Mouse (Mus musculus) midbrain, embryonic 15.5 days (tissue): ENCODE results near the gene Map3k6. TPM values are rescaled to one million over a fixed set of nuclear protein-coding genes. Genes with fewer than 3 reads are reported as not detected.

Source experiments
- ATAC-seq: fragments of 200-750 bp; cut with Nextera tagmentation; replicated peaks from 2 replicates; pipeline ENCODE4 v1.8.0; 2017; ENCODE audit warnings: moderate TSS enrichment
- H3K27ac ChIP-seq: fragments of 300-500 bp; sonication (generic); 2 replicates; pipeline ENCODE4 v1.5.1; 2015; ENCODE audit warnings: mild to moderate bottlenecking, inconsistent platforms
- H3K27me3 ChIP-seq: fragments of 300-500 bp; sonication (generic); replicated peaks from 2 replicates; pipeline ENCODE4 v1.6.1; 2015; ENCODE audit warnings: inconsistent platforms
- H3K36me3 ChIP-seq: fragments of 300-500 bp; sonication (generic); replicated peaks from 2 replicates; pipeline ENCODE4 v1.6.1; 2015; ENCODE audit warnings: inconsistent platforms
- H3K4me1 ChIP-seq: fragments of 300-500 bp; sonication (generic); 2 replicates; pipeline ENCODE4 v1.6.1; 2015; ENCODE audit warnings: inconsistent platforms
- H3K4me2 ChIP-seq: fragments of 300-500 bp; sonication (generic); 2 replicates; pipeline ENCODE4 v1.6.1; 2015; ENCODE audit warnings: inconsistent platforms, mild to moderate bottlenecking, moderate library complexity
- H3K4me3 ChIP-seq: fragments of 300-500 bp; sonication (generic); 2 replicates; pipeline ENCODE4 v1.5.1; 2015; ENCODE audit warnings: mild to moderate bottlenecking, inconsistent platforms
- H3K9ac ChIP-seq: fragments of 300-500 bp; sonication (generic); 2 replicates; pipeline ENCODE4 v1.6.1; 2015; ENCODE audit warnings: mild to moderate bottlenecking, inconsistent platforms
- H3K9me3 ChIP-seq: fragments of 300-500 bp; sonication (generic); 2 replicates; pipeline ENCODE4 v1.6.1; 2016; ENCODE audit warnings: inconsistent platforms
- WGBS: fragments of 180-500 bp; shearing (Covaris S2); methylation state at CpG from one replicate; pipeline ENCODE4 v1.1.7; 2015; ENCODE audit warnings: mixed read lengths; 5-methylcytosine and 5-hydroxymethylcytosine counted together
- polyA plus RNA-seq: library from polyadenylated mRNA; unstranded; fragments of >200 nt; fragmentation: Nextera tagmentation; extraction: Ambion mirVana; gene quantifications from 2 replicates; pipeline ENCODE4 v1.2.1, GENCODE M21; 2015

Map3k6 gene
- polyA plus RNA-seq, 1 experiment from 2014 or later: 2.0 TPM

DNA sequence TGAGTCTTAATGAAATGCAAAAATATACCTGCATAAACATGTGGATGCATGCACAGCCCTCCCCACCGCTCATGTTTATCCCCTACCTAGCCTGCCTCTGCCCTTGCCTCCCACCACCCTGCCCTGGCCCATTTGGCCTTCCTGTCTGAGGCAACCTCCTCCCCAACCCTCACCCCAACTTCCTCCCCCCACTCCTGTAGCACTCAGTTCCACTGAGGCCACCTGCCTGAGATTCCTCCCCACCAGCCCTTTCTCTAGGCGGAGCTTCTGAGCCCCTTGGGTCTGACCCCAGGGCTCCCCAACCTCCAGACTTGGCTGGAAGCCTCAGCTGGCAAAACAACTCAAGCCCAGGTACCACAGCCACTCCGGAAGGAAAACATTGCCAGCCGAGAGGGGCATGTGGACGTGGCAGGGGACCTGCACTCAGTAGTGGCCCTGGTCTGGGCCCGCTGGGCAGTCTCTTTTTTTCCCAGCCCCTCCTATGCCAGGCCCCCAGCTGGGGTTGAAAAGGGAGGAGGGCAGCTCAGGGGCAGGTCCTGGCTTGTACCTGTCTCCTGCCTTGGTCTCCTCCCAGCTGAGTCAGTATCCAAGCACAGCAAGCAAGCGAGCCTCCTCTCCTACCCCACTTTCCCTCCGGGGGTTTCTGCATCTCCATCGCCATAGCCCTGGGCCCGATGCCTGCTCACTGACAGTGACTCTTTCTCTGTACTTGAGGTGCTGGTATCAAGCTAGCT is 21.2 kb downstream of the Map3k6 start:
- Histone ChIP-seq H3K4me3 (no peak overlapping the region), H3K9me3 (no peaks in the 10 kb centered on the region), H3K9ac (no peak overlapping the region), H3K27ac (no peak overlapping the region), H3K27me3 (peaks cover 8% of the 10 kb centered on the region; the same call in 1 of the 2 replicates), H3K4me2 (no peak overlapping the region), H3K36me3 (peaks cover 21% of the 10 kb centered on the region), H3K4me1 (no peaks in the 10 kb centered on the region)
- 46% methylated on average over 10 of the region's 10 CpGs for WGBS
- ATAC-seq: no peak

DNA sequence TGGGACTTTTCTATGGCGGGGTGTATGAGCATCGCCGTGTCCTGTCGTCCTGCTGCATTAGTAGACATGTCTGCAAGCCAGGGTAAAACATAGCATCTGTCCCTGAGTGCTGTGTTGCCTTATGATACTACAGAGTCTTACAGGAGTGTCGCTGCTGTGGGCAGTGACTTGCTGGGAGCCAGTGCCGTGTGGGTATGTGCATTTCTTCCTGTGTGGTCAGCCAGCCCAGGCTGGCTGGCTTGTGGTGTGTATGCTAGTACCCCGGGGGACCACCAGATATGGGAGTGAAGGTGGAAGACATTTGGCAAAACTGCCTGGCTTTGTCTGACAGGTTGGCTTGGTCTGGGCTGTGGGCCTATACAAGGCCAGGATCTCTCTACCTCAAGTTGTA is 21.8 kb downstream of the Map3k6 start:
- peaks cover 21% of the 10 kb centered on the region for H3K36me3 ChIP-seq
- WGBS: 73% methylated on average over 7 of the region's 7 CpGs
- no peak for ATAC-seq
- 0 out of 2 replicates have a peak, but pooled peaks cover 2% of the 10 kb centered on the region for H3K27me3 ChIP-seq
- H3K9ac ChIP-seq: no peak overlapping the region
- no peak overlapping the region for H3K4me3 ChIP-seq
- no peak overlapping the region for H3K27ac ChIP-seq
- H3K9me3 ChIP-seq: no peaks in the 10 kb centered on the region
- no peak overlapping the region for H3K4me2 ChIP-seq
- H3K4me1 ChIP-seq: no peaks in the 10 kb centered on the region

DNA sequence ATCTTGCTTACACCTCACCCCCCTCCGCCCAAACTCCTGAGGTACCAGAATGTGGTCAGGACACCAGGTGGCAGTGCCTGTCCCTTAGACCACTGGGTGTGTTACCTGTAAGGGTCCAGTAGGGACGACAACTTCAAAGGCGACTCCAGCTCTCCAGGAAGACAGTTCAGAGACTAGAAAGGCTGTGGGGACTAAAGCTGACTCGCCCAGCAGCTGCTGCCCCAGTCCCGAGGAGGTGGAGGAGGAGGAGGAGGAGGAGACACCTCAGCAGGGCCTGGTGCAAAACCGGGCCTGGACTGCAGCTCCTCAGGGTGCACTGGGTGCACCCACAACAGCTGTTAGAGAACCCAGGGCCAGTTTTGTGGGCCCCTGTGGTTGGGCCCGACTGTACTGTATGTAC is 22.3 kb downstream of the Map3k6 start, which contains the start of gene Sytl1:
TSS of gene Sytl1 (minus strand) at position 232 of the 400 bp plus-strand sequence.
- H3K36me3 ChIP-seq: peaks cover 26% of the 10 kb centered on the region
- H3K4me1 ChIP-seq: no peaks in the 10 kb centered on the region
- no peaks in the 10 kb centered on the region for H3K27me3 ChIP-seq
- H3K27ac ChIP-seq: no peak within 1 kb of the TSS
- H3K9me3 ChIP-seq: no peaks in the 10 kb centered on the region
- WGBS: 45% methylated on average over 7 of the region's 7 CpGs
- H3K4me3 ChIP-seq: no peak within 1 kb of the TSS
- H3K9ac ChIP-seq: no peak within 1 kb of the TSS
- no peak within 1 kb of the TSS for H3K4me2 ChIP-seq
- no peak for ATAC-seq

DNA sequence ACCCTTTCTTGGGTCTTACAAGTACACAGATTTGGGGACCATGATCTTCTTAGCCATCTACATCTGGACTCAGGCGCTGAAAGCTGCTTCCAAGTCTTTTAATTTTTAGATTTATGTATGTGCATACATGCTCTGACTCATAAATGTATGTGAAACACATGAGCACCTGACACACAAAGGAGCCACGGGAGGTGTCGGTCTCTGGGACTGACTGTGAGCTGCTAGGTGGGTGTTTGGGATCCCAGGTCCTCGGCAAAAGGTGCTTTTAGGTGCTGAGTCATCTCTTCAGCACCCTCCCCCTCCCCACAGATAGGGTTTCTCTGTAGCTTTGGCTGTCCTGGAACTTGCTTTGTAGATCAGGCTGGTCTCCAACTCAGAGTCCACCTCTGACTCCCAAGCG is 23.1 kb downstream of the Map3k6 start:
- no peak overlapping the region for H3K4me2 ChIP-seq
- peaks cover 30% of the 10 kb centered on the region for H3K36me3 ChIP-seq
- H3K4me1 ChIP-seq: no peaks in the 10 kb centered on the region
- no peaks in the 10 kb centered on the region for H3K9me3 ChIP-seq
- H3K27me3 ChIP-seq: no peaks in the 10 kb centered on the region
- H3K4me3 ChIP-seq: no peak overlapping the region
- ATAC-seq: no peak
- 92% methylated on average over 5 of the region's 5 CpGs for WGBS
- H3K9ac ChIP-seq: no peak overlapping the region
- no peak overlapping the region for H3K27ac ChIP-seq

DNA sequence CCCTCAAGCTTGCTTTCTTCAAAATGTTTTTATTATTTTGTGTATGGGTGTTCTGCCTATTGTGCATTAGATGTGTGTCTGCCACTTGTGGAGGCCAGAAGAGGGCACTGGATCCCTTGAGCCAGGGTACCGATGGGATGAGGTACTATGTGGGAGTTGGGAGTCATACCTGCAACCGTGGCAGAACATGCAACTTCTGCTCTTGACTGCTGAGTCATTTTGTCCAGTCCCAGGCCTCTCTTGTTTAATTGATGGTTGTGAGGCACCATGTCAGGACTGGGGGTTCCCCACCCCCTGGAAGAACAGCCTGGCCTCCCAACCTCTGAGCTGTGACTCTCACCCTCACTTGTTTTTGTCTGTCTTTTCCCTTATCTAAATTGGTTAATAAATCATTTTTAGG is 23.9 kb downstream of the Map3k6 start:
- H3K27ac ChIP-seq: no peak overlapping the region
- no peaks in the 10 kb centered on the region for H3K27me3 ChIP-seq
- WGBS: 94% methylated on average over 2 of the region's 2 CpGs
- no peak for ATAC-seq
- no peaks in the 10 kb centered on the region for H3K9me3 ChIP-seq
- H3K36me3 ChIP-seq: peaks cover 38% of the 10 kb centered on the region
- no peak overlapping the region for H3K4me3 ChIP-seq
- H3K9ac ChIP-seq: no peak overlapping the region
- H3K4me2 ChIP-seq: no peak overlapping the region
- H3K4me1 ChIP-seq: no peaks in the 10 kb centered on the region

DNA sequence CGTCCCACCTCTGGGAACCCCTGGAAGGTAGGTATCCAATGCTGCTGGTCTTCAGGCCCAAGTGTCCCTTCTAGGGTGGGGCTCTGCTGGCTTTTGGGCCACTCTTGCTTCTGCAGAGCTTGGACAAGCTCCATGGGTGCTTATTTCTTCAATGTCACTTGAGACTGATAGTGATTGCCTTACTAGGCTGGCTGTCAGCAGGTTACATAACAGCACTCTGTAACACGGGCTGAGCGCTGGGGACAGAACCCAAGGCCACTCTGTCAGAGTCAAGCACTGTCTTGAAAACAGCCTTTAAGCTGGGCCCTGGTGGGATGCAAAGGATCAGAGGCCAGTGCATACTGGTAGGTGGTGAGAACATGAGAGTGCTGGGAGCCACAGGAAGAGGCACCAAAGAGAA is 24.7 kb downstream of the Map3k6 start:
- H3K9ac ChIP-seq: no peak overlapping the region
- no peaks in the 10 kb centered on the region for H3K9me3 ChIP-seq
- 96% methylated on average over 3 of the region's 3 CpGs for WGBS
- H3K36me3 ChIP-seq: peaks cover 40% of the 10 kb centered on the region
- no peak for ATAC-seq
- no peak overlapping the region for H3K4me3 ChIP-seq
- H3K4me1 ChIP-seq: no peaks in the 10 kb centered on the region
- no peaks in the 10 kb centered on the region for H3K27me3 ChIP-seq
- no peak overlapping the region for H3K4me2 ChIP-seq
- no peak overlapping the region for H3K27ac ChIP-seq

DNA sequence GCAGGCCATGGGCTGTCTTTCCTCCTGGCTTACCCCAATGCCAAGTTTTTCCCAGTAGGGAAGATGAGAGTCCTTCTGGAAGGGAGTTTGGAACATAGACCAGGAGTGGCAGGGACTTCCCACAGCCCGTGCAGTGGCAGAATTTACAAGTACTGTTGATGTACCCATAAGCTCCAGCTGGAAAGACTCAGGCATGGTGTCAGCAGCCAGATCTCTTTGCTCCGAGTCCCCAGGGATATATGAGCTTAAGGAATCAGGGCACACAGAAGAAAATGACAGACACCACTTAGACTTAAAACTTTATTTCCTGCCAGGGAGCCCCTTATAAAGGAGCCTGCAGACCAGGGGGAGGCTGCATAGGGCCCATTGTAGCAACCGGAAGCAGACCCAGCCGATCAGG is 25.1 kb downstream of the Map3k6 start:
- no peak for ATAC-seq
- peaks cover 40% of the 10 kb centered on the region for H3K36me3 ChIP-seq
- H3K9ac ChIP-seq: no peak overlapping the region
- H3K9me3 ChIP-seq: no peaks in the 10 kb centered on the region
- no peaks in the 10 kb centered on the region for H3K27me3 ChIP-seq
- H3K4me1 ChIP-seq: no peaks in the 10 kb centered on the region
- no peak overlapping the region for H3K27ac ChIP-seq
- H3K4me3 ChIP-seq: no peak overlapping the region
- 93% methylated on average over 4 of the region's 4 CpGs for WGBS
- no peak overlapping the region for H3K4me2 ChIP-seq

DNA sequence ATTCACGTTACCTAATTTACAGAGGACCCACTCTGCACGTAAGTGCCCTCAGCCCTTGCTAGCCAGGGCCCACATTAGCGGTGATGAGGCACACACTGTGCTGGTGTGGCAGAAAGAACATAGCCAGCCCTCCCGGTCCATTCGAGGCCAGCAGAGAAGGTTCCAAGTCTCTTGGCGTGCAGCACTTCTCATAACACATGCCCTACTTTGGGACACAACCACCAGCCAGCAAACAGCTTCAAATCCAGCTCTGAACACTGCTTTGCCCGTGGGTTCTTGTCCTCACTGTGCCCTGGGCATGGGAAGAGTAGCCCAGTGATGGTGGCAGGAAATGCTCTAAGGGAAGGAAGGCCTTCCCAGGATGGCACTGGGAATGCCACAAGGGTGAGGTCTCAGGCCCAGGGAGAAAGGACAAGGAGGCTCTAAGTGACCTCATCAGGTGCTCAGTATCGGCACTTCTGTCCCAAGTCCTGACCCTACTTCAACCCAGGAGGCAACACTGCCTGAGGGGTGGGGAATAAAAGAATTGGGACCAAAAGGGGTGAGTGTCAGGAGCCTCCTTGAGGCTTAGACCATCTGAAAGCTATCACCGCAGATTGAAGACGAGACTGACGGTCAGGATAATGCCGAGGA is 25.7 kb downstream of the Map3k6 start:
- no peak overlapping the region for H3K4me3 ChIP-seq
- no peaks in the 10 kb centered on the region for H3K27me3 ChIP-seq
- no peaks in the 10 kb centered on the region for H3K4me1 ChIP-seq
- H3K36me3 ChIP-seq: peaks cover 40% of the 10 kb centered on the region
- no peak overlapping the region for H3K9ac ChIP-seq
- H3K9me3 ChIP-seq: no peaks in the 10 kb centered on the region
- no peak overlapping the region for H3K4me2 ChIP-seq
- ATAC-seq: no peak
- no peak overlapping the region for H3K27ac ChIP-seq
- WGBS: 94% methylated on average over 12 of the region's 12 CpGs

DNA sequence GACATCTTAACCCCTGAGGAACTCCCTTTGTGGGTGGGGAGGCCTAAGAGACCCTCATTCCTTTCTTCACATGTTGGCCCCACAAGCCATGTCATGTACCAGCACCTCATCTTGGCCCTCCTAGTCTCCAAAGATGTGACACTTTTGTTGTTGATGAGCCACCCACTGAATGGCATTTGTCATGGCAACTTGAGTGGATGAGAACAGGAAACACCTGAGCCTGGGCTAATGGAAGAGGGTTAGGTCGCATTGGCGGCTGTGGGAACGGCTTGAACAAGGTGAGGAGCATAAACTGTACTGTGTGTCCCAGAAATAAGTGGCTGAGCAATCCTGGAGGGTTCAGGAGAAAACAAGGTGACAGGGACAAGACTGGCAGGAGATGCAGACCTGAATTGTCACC is 28.3 kb downstream of the Map3k6 start:
- 89% methylated on average over 3 of the region's 3 CpGs for WGBS
- H3K27ac ChIP-seq: no peak overlapping the region
- no peak overlapping the region for H3K9ac ChIP-seq
- ATAC-seq: no peak
- H3K4me1 ChIP-seq: no peaks in the 10 kb centered on the region
- no peaks in the 10 kb centered on the region for H3K9me3 ChIP-seq
- no peak overlapping the region for H3K4me3 ChIP-seq
- H3K36me3 ChIP-seq: peaks cover 40% of the 10 kb centered on the region
- H3K27me3 ChIP-seq: no peaks in the 10 kb centered on the region
- H3K4me2 ChIP-seq: no peak overlapping the region

DNA sequence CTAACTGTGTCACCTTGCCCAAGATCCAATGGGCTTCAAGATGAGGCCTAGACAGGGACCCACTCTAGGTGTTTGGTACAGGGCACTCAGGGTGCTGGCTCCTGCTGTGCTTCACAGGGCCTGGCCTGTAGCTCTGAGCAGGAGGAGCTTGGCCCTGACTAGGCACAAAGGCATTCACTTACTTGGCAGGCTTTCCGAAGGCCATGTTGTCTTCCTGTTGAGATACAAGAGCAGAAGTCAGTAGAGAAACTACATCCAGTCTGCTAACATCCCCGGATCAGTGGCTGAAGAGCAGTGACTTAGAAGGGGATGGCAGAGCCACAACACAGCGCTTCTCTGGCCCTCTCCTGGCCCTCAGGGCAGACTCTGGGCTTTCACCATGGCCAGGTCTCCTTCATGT is 29.0 kb downstream of the Map3k6 start:
- WGBS: 95% methylated on average over 3 of the region's 3 CpGs
- H3K36me3 ChIP-seq: peaks cover 36% of the 10 kb centered on the region
- no peak for ATAC-seq

DNA sequence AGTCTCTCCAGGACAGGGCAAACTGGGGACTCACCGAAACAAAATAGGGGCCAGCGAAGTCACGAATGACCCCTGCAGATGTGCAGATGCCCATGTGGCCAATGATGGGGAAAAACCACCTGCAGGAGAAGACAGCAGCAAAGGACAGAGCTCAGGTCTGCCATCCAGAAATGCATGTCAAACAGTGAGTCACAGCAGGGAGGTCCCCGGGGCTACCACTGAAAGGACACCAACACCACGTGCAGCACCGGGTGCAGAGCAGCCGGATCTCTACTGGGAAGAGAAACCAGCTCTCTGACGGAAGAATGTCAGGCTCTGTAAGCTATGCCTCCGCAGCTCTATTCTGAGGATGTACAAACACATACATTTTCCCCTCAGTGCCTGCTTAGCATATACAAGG is 30.3 kb downstream of the Map3k6 start:
- H3K36me3 ChIP-seq: peaks cover 23% of the 10 kb centered on the region

More for the DNA sequence above, 29.0 kb downstream of the Map3k6 start:
- Histone ChIP-seq H3K4me1 (no peaks in the 10 kb centered on the region), H3K9ac (no peak overlapping the region), H3K27ac (no peak overlapping the region), H3K4me3 (no peak overlapping the region), H3K27me3 (no peaks in the 10 kb centered on the region), H3K4me2 (no peak overlapping the region), H3K9me3 (no peaks in the 10 kb centered on the region)

DNA sequence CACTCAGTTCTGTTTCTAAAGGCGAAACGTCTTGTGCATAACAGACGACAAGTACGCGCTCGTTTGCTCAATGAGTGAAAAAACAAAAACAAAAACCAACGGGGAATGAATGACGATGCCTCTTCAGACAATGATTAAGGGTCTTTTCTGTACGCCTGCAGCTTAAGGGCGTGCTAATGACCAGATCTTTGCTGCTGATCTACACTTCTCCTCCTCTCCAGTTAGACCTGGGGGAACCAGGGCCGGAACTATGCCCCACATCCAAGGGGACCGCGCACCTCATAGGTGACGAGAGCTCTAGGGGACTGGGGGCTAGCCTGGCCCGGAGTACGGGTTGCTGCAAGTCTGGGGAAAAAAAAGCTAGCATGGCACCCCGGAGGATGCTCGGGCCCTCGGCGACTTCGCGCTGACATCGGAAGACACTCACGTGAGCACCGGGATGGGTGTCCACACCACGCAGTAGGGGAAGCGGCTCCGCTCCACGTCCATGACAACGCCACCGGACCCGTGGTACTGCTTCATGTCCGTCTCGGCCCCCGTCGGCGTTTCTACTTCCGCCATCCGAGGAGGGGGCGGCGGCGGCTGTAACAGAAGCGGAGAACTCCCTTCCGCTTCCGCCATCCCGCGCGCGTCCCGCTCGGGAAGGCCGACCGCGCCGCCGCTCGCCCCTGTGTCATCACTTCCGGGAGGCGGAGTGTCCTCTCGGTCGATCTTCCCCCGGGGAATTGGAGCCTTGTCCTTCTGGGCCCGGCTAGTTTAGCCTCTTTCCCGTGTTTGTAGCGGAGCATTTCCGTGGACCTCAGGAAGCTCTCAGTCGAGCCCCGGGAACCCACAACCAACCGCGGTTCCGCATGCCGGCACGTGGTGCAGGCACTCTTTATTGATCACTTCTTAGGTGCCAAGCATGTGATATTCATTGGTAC is 36.7 kb downstream of the Map3k6 start, which contains the start of gene Tmem222:
TSS of gene Tmem222 (minus strand) at position 689 of the 923 bp plus-strand sequence.
- H3K36me3 ChIP-seq: no peaks in the 10 kb centered on the region
- under 1% methylated on average over 73 of the region's 73 CpGs for WGBS
- H3K27ac ChIP-seq: peak within 1 kb of the TSS; percentile 90
- peak; percentile 93 for ATAC-seq
- peak within 1 kb of the TSS; percentile 72 for H3K4me2 ChIP-seq
- no peaks in the 10 kb centered on the region for H3K9me3 ChIP-seq
- H3K4me1 ChIP-seq: peaks cover 27% of the 10 kb centered on the region
- no peaks in the 10 kb centered on the region for H3K27me3 ChIP-seq
- H3K4me3 ChIP-seq: peak within 1 kb of the TSS; percentile 84
- H3K9ac ChIP-seq: peak within 1 kb of the TSS; percentile 88

More for the DNA sequence above, 30.3 kb downstream of the Map3k6 start:
- Histone ChIP-seq H3K9ac (no peak overlapping the region), H3K4me1 (peaks cover 11% of the 10 kb centered on the region), H3K4me2 (no peak overlapping the region), H3K27ac (no peak overlapping the region), H3K27me3 (no peaks in the 10 kb centered on the region), H3K9me3 (no peaks in the 10 kb centered on the region), H3K4me3 (no peak overlapping the region)
- WGBS: 84% methylated on average over 9 of the region's 9 CpGs
- ATAC-seq: no peak
